Mouse (Mus musculus) limb, embryonic 14.5 days (tissue): Measurements from ENCODE around the gene Mbip. TPM values are rescaled to one million over a fixed set of nuclear protein-coding genes. Genes with fewer than 3 reads are reported as not detected.

Experiments used
- ATAC-seq: fragments of 200-750 bp; cut with Nextera tagmentation; 2 replicates; pipeline ENCODE4 v1.8.0; 2017; ENCODE audit warnings: low read depth, moderate number of reproducible peaks, moderate TSS enrichment; ENCODE audit not compliant: low FRiP score
- DNase-seq: peaks from one replicate; pipeline ENCODE4 v3.0.0-alpha.2; 2015; ENCODE audit warnings: low spot score
- H3K27ac ChIP-seq: fragments of 300-500 bp; sonication (generic); replicated peaks from 2 replicates; pipeline ENCODE4 v1.5.1; 2014; ENCODE audit warnings: low read depth, mild to moderate bottlenecking, low read length, moderate library complexity, mixed read lengths
- H3K27me3 ChIP-seq: fragments of 300-500 bp; sonication (generic); 2 replicates; pipeline ENCODE4 v1.6.1; 2014; ENCODE audit warnings: low read length, mixed read lengths; ENCODE audit not compliant: control insufficient read depth, insufficient read depth
- H3K36me3 ChIP-seq: fragments of 300-500 bp; sonication (generic); 2 replicates; pipeline ENCODE4 v1.6.1; 2014; ENCODE audit warnings: mild to moderate bottlenecking, low read length, moderate library complexity, mixed read lengths; ENCODE audit not compliant: control insufficient read depth, insufficient read depth
- H3K4me1 ChIP-seq: fragments of 300-500 bp; sonication (generic); 2 replicates; pipeline ENCODE4 v1.6.1; 2014; ENCODE audit warnings: antibody characterized with exemption, low read length, mixed read lengths; ENCODE audit not compliant: control insufficient read depth, insufficient read depth
- H3K4me2 ChIP-seq: fragments of 300-500 bp; sonication (generic); replicated peaks from 2 replicates; pipeline ENCODE4 v1.6.1; 2014; ENCODE audit warnings: low read depth, mild to moderate bottlenecking, low read length, moderate library complexity; ENCODE audit not compliant: severe bottlenecking
- H3K4me3 ChIP-seq: fragments of 300-500 bp; sonication (generic); replicated peaks from 2 replicates; pipeline ENCODE4 v1.5.1; 2014; ENCODE audit warnings: low read length
- H3K9ac ChIP-seq: fragments of 300-500 bp; sonication (generic); 2 replicates; pipeline ENCODE4 v1.6.1; 2014; ENCODE audit warnings: mild to moderate bottlenecking, low read depth, low read length, moderate library complexity; ENCODE audit not compliant: severe bottlenecking
- H3K9me3 ChIP-seq: fragments of 300-500 bp; sonication (generic); 2 replicates; pipeline ENCODE4 v1.6.1; 2016; ENCODE audit warnings: low read length; ENCODE audit not compliant: control insufficient read depth
- POLR2A ChIP-seq: fragments of 200-500 bp; IDR thresholded peaks from 2 replicates; pipeline ENCODE4 v1.8.0; 2012; ENCODE audit warnings: inconsistent platforms, mild to moderate bottlenecking, moderate library complexity, borderline replicate concordance; ENCODE audit not compliant: insufficient read depth, insufficient read length; ENCODE audit errors: extremely low read depth
- WGBS: fragments of 180-500 bp; shearing (Covaris S2); extraction: QIAGEN DNeasy Blood & Tissue Kit; methylation state at CpG from one replicate; pipeline ENCODE4 v1.1.7; 2014; 5-methylcytosine and 5-hydroxymethylcytosine counted together
- polyA plus RNA-seq, 2 experiments: library from polyadenylated mRNA; depleted of rRNA in 1 of 2; stranded (reverse) in 1 of 2; unstranded in 1 of 2; fragments of >200 nt; fragmentation: Nextera tagmentation in 1 of 2; extraction: Ambion mirVana in 1 of 2; gene quantifications; 2 replicates each; pipeline versions ENCODE4 v1.2.1 to v1.2.3; 2012 to 2014

The Mbip gene
- polyA plus RNA-seq, 2 experiments = 32.5 to 35.4 TPM

- Histone ChIP-seq H3K27me3 (no peaks in the 10 kb centered on the region), H3K9ac (no peak overlapping the region), H3K9me3 (no peaks in the 10 kb centered on the region), H3K4me3 (no peak overlapping the region), H3K27ac (no peak overlapping the region), H3K36me3 (no peaks in the 10 kb centered on the region), H3K4me2 (no peak overlapping the region), H3K4me1 (no peaks in the 10 kb centered on the region)
- 65% methylated on average over 6 of the region's 6 CpGs for WGBS
- TF ChIP-seq POLR2A = no peak
- ATAC-seq (no peak), DNase-seq (no peak)
Measured at GRCm38 (mm10) chr12:56305758-56306157, 39.9 kb downstream of the Mbip start.

DNA sequence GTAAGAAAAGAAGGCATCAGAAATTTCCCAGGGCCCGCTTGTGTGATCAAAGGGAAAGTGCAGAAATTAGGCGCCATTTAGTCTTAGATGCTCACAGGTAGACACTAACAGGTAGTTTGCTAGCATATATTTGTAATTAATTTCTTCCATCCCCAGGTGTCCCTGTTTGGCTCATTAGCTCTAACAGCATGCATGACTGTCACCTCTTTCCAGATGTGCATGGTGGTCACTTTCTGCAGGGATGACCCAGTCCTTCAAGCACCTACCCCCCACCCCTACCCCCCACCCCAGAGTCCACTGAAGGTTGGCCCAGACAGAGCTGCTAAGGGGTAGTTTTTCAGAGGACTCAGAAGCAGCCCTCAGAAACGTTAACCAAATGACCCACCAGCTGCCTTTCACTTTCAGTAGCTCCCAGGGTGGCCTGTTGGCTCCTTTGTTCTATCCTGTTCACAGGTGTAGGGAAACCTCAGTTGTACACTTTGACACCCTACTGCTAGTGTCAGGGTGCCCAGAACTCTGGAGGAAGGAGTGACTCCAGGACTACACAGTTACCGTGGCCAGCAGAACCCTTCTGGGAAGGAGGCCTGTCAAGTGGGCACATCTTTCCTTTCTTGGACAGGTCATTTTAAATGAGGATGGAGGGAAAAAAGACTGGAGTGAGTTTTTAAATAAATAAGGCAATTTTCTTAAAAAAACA, 43.2 kb downstream of the Mbip start:
- no peak for ATAC-seq
- no peaks in the 10 kb centered on the region for H3K36me3 ChIP-seq
- H3K4me1 ChIP-seq = no peaks in the 10 kb centered on the region
- TF ChIP-seq POLR2A = no peak
- no peaks in the 10 kb centered on the region for H3K27me3 ChIP-seq
- H3K4me3 ChIP-seq = peak overlapping the region; percentile 33
- WGBS = 14% methylated on average over 4 of the region's 4 CpGs
- H3K27ac ChIP-seq = no peak overlapping the region
- peak overlapping the region; percentile 52 for H3K4me2 ChIP-seq
- 0 out of 2 replicates have a peak overlapping the region, but pooled peaks have one; percentile 26 for H3K9ac ChIP-seq
- no peaks in the 10 kb centered on the region for H3K9me3 ChIP-seq
- DNase-seq = no peak

DNA sequence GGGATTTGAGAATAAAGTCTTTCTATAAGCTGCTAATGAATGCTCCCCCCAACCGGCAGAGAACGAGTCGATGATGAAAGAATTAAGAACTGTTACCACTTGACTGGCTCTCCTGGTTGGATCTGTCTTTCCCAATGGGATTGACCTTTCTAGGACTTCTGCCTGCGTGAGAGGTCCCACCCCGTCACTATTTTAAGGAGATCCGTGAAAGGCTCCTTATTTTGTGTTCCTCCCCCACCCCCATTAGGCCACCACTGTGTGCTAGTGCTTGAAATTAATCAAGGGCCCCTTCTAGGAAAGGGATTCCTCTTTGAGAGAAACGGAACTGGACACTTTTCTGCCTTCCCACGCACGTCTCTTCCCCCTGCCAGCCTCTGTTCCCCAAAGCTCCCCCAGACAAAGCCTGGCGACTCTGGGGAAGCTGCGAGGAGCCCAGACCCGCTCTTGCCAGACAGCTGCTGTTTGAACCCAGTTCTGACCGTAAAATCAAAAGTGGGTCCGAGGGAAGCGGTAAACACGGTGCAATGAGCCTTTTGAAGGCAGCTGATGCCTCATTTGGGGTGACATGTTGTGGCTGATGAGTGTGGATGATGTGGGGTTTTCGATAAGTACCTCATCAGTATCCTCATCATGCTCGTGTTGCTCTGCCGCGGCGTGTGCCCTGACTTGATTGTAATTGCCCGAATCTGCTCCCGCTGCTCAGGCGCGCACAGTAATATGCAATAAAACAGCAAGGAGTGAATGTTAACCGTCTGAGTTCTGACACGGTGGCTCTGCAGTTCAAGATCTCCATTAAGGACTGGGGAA, 44.0 kb downstream of the Mbip start:
- TF ChIP-seq POLR2A = no peak
- no peaks in the 10 kb centered on the region for H3K9me3 ChIP-seq
- no peaks in the 10 kb centered on the region for H3K36me3 ChIP-seq
- no peak overlapping the region for H3K27ac ChIP-seq
- peak; percentile 37; the same call in 1 of the 2 replicates for ATAC-seq
- H3K4me1 ChIP-seq = no peaks in the 10 kb centered on the region
- 5% methylated on average over 27 of the region's 27 CpGs for WGBS
- DNase-seq = no peak
- H3K4me2 ChIP-seq = peak overlapping the region; percentile 52
- H3K9ac ChIP-seq = peak overlapping the region; percentile 26; the same call in 1 of the 2 replicates
- H3K4me3 ChIP-seq = peak overlapping the region; percentile 33
- no peaks in the 10 kb centered on the region for H3K27me3 ChIP-seq

DNA sequence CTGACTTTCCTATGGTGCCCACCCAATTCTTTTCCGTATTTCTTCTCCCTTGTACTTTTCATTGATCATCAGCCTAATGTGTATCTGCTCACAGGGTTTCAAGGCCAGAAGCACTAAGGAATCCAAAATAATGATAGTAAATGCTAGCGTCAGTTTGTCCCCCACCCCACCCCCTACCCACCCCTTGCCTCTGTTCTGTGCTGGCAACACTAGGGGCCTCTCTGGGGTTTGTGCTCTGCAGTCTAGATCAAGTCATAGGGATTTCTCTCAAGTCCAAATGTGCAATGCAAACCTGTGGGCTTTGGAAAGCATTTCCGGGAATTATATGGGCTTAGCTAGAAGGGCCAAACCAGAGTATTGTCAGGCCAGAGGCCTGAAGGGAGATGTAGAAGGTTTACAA, 46.1 kb downstream of the Mbip start:
- WGBS = 48% methylated on average over 3 of the region's 3 CpGs
- Histone ChIP-seq H3K4me3 (no peak overlapping the region), H3K4me1 (no peaks in the 10 kb centered on the region), H3K27me3 (no peaks in the 10 kb centered on the region), H3K36me3 (no peaks in the 10 kb centered on the region), H3K9ac (no peak overlapping the region), H3K4me2 (no peak overlapping the region), H3K27ac (no peak overlapping the region), H3K9me3 (no peaks in the 10 kb centered on the region)
- ATAC-seq (no peak), DNase-seq (no peak)
- no peak for TF ChIP-seq POLR2A

GRCm38 (mm10) chr12:56298919-56299318, 46.8 kb downstream of the Mbip start:
- TF ChIP-seq POLR2A = no peak
- WGBS = 24% methylated on average over 1 of the region's 1 CpGs
- no peak overlapping the region for H3K4me2 ChIP-seq

More at GRCm38 (mm10) chr12:56298919-56299318, 46.8 kb downstream of the Mbip start:
- ATAC-seq (no peak), DNase-seq (no peak)
- no peaks in the 10 kb centered on the region for H3K9me3 ChIP-seq
- no peaks in the 10 kb centered on the region for H3K27me3 ChIP-seq
- H3K4me1 ChIP-seq = no peaks in the 10 kb centered on the region
- no peak overlapping the region for H3K9ac ChIP-seq
- H3K27ac ChIP-seq = no peak overlapping the region
- no peak overlapping the region for H3K4me3 ChIP-seq
- H3K36me3 ChIP-seq = no peaks in the 10 kb centered on the region
